Mouse (Mus musculus): ENCODE measurements at regions not wholly inside any gene's neighbourhood (a gene's known extent, or its start where the extent isn't known, plus 50 kb on each side); places are given as distances from the start of the nearest gene placed in this dataset.

DNA sequence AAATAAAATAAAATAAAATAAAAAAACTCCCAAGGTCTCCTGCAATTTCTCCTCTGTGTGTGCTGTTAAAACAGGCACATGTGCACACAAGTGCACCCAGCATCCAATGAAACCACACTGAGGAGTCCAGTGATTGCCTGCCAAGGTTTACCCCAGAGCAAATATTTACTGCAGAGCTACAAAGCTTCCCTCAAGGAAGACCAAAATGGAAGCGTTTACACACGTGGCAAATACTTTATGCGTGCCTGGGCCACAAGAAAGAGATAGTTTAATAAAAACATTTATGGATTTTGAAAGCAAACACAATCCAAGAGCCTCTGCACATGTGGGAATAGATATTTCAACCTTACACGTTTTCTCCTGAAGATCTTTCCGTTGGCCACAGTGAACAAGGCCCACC, 265.4 kb upstream of the Nfe2l3 start:
- no peak for DNase-seq (ENCODE audit: low spot score)

DNA sequence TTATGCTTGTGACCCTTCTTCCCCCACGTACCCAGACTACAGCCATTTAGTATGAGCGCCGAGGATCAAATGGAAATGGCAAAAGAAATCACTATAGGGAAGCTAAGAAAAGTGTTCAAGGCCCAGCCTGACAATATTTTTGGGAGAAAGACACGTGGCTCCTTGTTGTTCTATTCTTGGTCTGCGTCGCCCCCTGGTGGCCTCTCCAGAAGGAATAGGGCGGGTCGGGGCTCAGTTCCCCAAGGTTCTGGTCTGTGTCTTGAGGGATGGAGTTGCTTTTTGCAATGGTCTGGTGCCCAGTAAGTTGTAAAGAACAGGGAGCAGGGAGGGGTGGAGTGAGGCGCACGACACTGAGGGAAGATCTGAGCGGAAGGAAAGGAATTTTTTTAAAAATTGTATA, 264.4 kb upstream of the Nfe2l3 start:
- peak; percentile 25 for DNase-seq (ENCODE audit: low spot score)

DNA sequence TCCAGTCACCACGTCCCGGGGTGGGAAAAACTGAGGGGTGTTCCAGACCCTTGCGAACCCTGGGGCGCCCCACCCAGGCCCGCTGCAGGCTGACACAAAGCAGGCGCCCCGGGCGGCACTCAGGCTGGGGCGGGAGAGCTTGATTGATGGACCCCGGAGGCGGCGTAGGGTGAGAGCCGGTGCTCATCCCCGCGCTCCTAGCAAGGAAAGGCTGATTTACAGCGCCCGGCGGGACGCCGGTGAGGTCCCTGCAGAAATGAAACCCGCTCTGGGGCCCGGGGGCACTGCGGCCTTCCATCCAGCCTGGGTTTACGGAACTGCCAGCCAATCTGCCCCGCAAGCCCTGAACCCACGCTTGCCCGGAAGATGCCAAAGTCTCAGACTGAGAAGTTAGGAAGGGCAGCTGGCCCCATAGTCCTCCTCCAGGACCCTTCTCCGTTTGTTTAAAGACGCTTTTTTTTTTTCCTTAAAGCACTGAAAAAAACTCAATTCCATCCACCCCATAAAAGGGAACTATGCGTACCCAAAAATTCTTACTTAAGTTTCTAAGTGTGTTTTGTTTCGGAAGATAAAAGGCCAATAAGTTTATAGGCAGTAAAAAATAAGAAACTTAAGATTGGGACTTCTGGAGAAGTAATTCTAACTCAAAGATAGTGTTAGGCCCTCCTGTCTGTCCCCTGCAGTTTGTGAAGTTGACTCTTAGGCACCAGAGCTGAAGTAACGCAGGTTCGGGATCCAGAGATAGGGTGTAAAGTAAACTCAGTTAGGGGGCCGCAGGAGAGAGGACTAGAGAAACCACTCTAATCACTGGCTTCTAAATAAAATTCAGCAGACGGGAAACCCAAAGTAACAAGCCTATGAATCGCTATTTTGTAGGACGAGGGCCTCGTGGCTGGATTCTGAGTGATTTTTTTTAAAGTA, 263.4 kb upstream of the Nfe2l3 start:
- no peak for DNase-seq (ENCODE audit: low spot score)

DNA sequence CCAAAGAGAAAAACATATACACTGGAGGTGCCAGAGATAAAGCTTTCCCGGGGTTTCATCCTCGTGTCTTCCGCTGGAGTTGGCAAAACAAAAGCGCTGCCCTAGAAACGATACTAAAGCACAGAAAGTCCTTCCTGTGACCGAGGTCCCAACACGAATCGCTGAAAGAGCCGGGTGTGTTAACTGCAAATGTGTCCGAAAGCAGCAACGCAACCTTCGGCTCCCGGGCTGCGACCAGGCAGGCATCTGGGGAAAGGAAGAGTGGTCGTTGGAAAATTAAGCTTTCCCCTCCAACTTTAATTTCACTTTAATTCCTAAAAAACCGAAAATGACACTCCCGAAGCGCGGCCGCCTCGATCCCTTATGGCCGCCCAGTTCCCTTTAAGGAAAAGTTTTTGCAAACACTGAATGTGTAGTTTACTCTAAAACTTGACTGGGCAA, 262.5 kb upstream of the Nfe2l3 start:
- DNase-seq (ENCODE audit: low spot score): no peak

DNA sequence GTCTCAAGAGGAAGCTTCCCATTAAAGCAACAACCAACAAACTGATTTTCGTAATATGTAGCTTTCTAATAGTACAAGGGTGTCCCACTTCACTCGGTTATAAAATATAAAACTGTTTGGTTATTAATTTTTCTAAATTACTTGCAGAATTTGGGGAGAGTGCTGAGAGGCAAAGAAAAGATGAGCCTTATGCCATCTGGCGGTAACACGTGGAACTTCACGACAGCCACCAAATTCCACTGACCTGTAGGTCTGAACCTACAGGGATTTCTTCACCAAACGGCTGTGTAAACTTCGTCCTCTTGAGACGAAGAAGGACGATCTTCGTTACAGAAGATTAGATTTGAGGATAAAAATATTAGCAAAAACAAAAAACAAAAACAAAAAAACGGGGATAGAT, 262.1 kb upstream of the Nfe2l3 start:
- peak; percentile 25 for DNase-seq (ENCODE audit: low spot score)

DNA sequence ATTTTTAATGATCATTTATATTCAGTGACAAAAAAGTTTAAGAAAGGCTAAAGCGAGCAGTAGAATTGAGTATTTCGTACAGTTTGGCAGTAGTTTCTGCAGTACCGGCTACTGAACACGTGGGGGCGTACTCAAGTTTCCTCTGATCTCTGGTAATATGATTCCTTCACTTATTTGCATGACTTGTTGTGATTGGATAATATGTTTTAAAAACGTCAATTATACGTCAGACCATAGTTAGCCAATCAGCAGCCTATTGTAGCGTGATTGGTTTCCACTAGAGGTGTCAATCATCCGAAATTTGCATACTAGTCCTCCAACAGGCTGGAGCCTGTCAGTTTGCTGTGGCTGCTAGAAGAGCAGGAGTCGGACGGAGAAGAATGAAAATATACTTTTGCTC, 261.6 kb upstream of the Nfe2l3 start:
- peak; percentile 41 for DNase-seq (ENCODE audit: low spot score)

DNA sequence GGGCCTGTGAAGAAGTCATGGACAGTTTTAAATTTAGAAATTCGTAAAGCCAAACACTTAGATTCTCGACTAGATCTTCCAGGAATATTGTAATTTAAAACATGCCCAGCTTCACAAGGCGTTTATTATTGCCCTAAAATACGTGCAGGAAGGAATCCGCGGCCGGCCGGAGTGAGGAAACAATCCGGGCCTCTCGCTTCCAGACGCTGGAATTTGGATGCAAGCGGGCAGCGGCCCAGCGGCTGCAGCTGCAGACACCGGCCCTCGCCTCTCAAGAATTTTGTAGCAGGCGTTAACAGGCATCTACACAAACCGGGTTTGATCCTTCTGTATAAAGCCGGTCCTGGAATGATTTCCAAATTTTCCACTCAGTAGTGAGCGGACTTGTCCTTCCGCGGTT, 260.7 kb upstream of the Nfe2l3 start:
- no peak for DNase-seq (ENCODE audit: low spot score)

DNA sequence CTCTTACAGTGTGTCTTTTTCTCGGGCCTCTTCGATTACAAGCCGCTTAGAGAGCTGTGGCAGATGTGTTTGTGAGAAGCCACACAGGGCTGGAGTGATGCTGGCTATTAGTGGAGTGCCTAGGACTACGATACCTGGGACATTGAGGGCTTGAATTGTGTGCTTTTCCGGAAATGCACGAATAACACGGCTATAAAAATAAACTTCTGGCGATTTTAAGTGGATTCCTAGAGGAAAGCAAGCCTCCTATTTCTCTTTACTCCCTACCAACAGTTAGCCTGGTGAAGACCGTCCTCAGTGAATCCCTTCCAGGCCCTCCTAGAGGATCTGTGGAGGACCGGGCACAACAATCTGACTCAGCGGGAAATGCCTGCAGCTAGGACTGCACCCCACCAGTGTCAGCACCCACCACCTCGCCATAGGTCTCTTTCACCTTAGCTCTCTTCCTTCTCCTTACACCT, 260.1 kb upstream of the Nfe2l3 start:
- DNase-seq (ENCODE audit: low spot score): no peak

DNA sequence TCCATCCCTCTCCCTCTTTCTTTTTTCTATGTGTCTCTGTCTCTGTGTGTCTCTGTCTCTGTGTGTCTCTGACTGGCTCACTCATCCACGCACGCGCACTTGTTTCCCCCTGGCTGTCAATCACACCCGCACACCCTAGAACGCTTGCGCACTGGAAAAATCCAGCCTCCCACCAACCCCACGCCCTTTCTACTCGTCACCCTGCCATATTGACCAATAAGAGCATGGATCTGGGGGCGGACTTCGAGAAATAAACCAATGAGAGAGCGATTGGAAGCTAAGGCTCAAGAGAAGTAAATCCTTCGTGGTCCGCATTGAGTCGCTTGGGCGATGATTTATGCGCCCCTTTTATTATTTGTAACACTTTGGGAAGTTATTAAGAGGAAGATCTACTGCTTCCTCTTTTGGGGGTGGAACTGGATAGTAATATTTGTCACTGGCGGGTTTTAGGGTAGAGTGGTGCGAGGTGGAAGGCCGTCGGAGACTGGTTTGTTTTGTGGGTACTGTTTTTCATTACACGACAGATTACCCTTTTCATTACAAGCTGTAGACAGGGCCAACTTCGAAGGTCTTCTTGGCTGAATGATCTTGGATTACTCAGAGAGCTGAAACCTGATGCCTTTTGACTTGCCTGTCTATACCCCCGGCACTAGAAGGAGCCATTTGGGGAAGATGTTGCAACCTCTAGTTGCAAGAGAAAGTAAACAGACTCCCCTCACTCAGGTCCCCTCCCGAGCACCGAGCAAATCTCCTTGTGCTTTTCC, 259.4 kb upstream of the Nfe2l3 start:
- no peak for DNase-seq (ENCODE audit: low spot score)

DNA sequence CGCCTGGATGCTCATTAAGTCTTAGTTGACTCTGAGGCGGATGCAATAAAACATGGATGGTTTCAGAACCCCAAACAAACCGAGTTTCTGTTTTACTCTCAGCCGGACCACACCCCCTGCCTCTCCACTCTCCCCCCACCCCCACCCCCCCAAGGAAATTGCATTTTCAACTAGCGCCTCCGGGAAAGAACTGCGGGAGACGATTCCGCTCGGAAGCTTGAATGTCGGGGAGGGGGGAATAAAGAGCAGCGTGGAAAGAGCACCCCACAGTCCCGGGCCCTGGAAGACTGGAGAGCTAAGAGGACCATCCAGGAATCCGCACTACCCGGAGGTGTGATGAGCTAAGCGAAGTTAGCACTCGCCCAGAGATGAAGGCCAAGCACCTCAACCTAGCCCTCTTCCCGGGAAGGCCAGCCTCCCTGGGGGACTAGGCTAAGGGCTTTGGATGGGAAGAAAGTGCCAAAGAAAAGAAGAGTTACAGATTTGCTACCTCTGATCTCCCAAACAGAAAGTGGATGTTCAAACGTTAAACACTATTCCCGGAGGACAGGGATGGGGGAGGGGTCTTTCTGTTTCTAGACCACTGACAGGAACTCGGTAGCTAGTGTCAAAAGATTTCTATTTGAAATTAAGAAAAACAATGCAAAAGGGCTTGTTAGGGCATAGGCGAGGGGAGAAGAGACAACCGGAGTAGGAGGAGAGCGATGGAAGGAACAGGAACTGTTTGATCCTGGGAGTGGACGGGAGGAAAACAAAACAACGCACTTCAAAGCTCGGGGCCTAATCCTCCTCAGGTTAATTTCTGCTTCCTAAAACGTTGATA, 258.6 kb upstream of the Nfe2l3 start:
- DNase-seq (ENCODE audit: low spot score): no peak

DNA sequence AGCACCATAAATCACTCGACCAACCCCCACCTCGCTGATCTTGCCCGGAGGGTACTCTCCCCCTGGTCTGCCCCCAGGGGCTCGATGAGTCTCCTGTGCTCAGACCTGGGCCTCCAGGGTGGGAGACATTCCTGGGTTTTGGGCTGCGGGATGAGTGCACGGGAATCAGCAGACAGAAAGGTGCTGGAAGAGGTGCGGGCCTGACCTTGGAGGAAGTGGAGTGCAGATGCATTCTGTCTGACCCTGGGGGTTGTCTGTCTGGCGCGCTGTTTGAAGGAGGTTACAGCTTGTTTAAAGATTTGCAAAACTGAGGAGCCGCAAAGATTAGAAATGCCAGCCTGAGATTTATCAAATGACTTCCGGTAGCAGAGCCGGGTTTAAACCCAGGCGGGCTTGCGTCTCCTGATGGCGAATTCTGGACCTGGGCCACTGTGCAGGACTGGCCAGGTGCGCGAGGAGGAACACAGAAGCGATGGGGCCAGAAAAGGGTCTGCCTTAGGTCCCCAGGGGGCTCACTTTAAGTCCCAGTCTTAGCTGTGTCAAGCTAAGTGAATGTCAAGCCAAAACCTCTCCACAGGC, 257.9 kb upstream of the Nfe2l3 start:
- no peak for DNase-seq (ENCODE audit: low spot score)

DNA sequence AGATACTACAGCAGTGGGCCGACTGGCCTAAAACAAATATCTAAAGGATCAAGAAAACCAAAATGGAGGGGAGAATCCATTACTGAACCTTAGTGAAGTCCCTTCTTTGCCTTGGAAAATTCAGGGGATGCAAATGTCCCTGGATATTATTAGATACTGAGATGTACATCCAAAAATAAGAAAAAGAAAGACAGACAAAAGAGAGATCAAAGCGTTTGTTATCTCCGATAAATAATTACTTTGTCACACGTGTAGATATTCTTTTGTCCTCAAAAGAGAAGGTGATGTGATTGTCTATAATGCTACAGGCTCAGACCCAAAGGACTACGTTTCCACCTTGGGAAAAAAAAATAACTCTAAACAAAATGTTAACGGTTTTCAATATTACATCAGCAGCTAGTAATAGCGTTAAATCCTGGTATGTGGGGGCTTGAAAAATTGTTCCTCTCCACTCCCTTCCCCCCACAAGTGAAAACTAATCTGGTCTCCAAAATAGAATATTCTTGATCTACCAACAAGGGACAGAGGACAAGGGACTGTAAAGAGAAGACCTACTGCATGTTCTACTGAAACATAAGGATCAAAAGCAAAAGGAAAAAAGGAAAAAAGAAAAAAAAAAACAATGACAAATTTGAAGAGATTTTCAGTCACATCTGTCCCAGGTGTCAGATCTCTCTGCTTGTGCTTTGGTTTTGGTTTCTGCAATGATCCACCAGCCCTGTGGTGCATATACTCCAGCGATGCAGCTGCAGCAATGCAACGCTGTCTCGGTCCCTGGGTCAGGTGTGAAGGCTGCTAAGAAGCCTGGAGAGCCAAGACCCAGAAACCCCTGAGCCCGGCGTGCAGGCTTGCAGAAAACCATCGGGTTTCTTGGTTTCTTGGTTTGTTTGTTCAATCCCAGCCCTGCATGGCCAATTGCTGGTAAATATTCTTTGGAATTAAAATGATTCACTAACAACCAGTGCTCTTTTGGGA, 256.6 kb upstream of the Nfe2l3 start:
- no peak for DNase-seq (ENCODE audit: low spot score)

DNA sequence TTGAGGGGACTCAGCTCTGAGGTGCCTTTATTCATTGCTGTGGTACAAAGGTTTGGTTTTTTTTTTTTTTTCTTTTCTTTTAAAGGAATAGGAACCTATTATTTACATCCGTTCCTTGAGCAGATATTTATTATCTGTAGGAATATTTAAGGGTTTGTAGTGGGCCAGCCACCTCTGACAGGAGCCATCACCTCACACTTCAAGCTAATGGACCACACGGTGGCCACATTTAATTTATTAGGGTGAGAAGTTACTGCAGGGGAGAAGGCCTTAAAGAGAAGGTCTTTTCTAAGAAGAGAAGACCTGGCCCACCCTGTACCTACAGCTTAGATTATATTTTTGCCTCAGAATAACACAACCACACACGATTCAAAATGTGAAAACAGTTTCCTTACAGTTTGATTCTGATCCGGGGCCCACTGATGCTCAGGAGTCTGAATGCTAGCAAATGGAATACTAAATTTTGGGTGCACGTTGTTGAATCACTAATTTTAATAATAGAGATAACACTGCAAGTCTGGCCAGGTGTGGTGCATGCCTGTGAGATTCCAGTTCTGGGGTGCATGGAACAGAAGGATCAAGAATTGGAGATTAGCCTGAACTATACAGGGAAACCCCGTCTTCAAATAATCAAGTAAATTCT, 255.6 kb upstream of the Nfe2l3 start:
- no peak for DNase-seq (ENCODE audit: low spot score)

DNA sequence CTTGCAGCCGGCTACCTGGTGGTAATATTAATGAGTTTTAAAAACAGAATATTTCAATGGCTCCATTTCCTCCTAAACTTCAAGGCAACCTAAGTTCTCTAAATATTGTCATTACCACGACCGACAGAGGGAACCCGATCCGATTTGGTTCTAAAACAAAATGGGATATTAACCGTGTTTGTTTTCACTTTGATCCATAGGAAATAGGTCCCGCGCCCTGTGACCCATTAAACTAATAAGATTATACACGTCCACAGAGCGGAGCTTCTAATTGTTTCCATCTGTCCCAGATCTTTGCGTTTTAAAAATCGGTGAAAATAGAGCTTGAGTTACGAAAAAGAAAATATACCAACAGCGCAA, 254.8 kb upstream of the Nfe2l3 start:
- DNase-seq (ENCODE audit: low spot score): no peak

DNA sequence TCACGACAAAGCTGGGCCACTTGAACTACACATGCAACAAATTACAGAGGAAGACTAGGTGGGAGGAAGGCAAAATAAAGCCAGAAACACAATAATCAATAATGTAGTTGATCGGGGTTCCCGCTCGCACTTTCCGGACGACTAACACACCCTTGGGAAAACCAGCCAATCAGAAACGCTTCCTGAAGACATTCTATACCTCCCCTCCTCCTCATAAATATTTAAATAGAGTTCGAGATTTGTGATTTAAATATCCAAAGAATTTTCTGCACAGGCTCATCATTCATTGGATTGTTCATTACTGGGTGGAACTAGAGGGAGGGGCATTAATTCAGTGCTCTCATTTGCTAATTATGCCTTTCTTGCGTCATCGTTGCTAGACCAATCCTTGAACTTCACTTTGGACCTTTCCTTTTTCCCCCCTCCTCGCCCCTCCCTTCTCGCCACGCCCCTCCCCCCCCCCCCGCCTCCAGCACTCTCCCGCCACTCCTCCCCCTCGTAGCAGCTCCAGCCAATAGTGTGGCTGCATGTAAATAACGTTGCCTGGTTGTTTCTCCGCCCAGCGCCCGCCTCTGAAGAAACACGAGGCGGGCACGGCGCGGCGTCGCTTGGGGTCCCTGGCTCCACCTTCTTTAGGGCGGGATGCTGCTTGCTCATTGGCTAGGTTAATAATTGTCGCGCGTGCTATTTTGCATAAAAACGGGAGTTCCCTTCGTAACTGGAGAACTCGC, 254.2 kb upstream of the Nfe2l3 start:
- peak; percentile 50 for DNase-seq (ENCODE audit: low spot score)

DNA sequence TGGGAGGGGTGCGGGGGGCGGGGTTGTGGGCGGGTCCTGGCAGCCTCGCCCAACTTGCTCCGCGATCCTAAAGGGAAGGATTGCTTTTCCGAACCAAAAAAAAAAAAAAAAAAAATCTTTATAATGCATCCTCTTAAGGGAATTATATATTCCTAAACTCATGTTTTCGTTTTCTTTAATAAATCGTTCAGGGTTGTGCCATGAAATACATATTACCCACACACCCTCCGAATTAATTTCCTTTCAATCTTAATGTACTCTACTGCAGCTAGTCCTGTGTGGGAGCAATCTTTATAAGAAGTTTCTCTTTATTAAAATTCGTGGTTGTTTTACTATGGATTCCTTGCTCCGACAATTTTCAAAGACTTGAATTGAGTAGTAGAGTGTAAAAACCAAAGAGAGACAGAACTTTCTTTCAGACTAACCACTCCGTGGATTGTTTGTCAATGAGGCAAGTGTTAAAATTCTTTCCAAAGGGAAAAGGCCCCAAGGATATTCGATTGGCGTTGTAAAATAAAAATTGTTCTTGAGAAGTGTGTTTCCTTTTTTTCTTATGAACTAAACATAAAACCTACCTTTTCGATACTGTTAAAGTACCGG, 253.6 kb upstream of the Nfe2l3 start:
- DNase-seq (ENCODE audit: low spot score): no peak

DNA sequence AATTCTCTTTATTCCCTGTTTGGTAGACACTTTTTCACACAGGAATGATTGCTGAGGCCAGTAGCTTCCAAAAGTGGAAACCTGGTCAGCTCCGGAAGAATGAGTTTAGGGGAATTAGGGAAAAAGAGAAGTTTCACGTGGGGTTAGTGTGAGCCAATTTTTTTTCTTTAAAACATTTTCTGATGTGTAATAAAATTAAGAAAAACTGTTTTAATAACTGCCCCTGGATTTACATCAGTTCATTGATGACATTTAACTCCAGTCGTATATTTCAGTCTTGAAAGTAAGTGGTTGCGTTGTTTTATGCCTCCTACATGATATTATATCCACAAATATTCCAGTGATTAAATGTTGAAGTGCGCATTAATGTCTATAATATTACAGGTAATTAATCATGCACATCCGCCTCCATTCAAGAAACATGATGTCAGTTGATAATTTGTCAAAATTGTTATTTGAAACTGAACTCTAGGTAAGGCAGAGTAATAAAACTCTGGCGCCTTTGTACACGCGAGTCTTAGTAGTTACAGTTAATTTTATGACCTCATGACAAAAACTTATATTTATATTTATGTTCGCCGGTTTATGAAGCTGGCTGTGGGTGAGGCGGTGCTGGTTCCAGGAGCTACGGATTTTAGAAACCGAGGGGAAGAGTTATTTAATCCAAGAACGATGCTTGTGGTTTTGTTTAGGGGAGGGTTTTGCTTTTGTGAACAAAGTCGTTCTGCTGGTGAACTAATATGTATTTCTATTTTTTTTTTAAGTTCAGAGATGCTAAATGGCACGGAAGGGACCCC, 252.5 kb upstream of the Nfe2l3 start:
- no peak for DNase-seq (ENCODE audit: low spot score)
